Mouse (Mus musculus): Measurements from ENCODE around the gene Best1.
A peak's percentile ranks its signal among the peaks of the same experiment; 100 is the strongest.

GRCm38 (mm10) chr19:9993036-9993656 is 8.3 kb downstream of the Best1 start:
- TF ChIP-seq CTCF (conservative IDR thresholded peaks at IDR 0.05; ENCODE audit: insufficient read depth, insufficient read length, low read depth, low read length) (peak; percentile 70), POLR2A (IDR thresholded peaks at IDR 0.05; ENCODE audit: low read depth, low read length) (no peak)

All from kidney, adult 2 months (tissue).